Mouse (Mus musculus) liver, embryonic 16.5 days (tissue): ENCODE data around the gene Pawr. TPM values are rescaled to one million over a fixed set of nuclear protein-coding genes. Genes with fewer than 3 reads are reported as not detected.

Source experiments
- ATAC-seq: fragments of 200-750 bp; cut with Nextera tagmentation; 2 replicates; pipeline ENCODE4 v1.8.0; 2017; ENCODE audit warnings: low read depth, mild to moderate bottlenecking, moderate number of reproducible peaks, moderate library complexity
- H3K27ac ChIP-seq: fragments of 300-500 bp; sonication (generic); 2 replicates; pipeline ENCODE4 v1.5.1; 2014; ENCODE audit warnings: mild to moderate bottlenecking, low read length
- H3K27me3 ChIP-seq: fragments of 300-500 bp; sonication (generic); 2 replicates; pipeline ENCODE4 v1.6.1; 2014; ENCODE audit warnings: low read depth, low read length, mixed read lengths; ENCODE audit not compliant: control insufficient read depth, insufficient read depth
- H3K36me3 ChIP-seq: fragments of 300-500 bp; sonication (generic); 2 replicates; pipeline ENCODE4 v1.6.1; 2014; ENCODE audit warnings: mild to moderate bottlenecking; ENCODE audit not compliant: control insufficient read depth, insufficient read depth
- H3K4me1 ChIP-seq: fragments of 300-500 bp; sonication (generic); 2 replicates; pipeline ENCODE4 v1.6.1; 2014; ENCODE audit warnings: low read depth, low read length, mixed read lengths; ENCODE audit not compliant: control insufficient read depth
- H3K4me2 ChIP-seq: fragments of 300-500 bp; sonication (generic); 2 replicates; pipeline ENCODE4 v1.6.1; 2014; ENCODE audit warnings: low read depth, low read length, mixed read lengths
- H3K4me3 ChIP-seq: fragments of 300-500 bp; sonication (generic); 2 replicates; pipeline ENCODE4 v1.5.1; 2014; ENCODE audit warnings: low read depth, mild to moderate bottlenecking, low read length
- H3K9ac ChIP-seq: fragments of 300-500 bp; sonication (generic); 2 replicates; pipeline ENCODE4 v1.6.1; 2014; ENCODE audit warnings: low read depth, low read length
- H3K9me3 ChIP-seq: fragments of 300-500 bp; sonication (generic); replicated peaks from 2 replicates; pipeline ENCODE4 v1.6.1; 2016; ENCODE audit warnings: low read length; ENCODE audit not compliant: control insufficient read depth
- WGBS: fragments of 180-500 bp; shearing (Covaris S2); extraction: QIAGEN DNeasy Blood & Tissue Kit; methylation state at CpG from one replicate; pipeline ENCODE4 v1.1.7; 2014; ENCODE audit not compliant: insufficient replicate concordance; 5-methylcytosine and 5-hydroxymethylcytosine counted together
- polyA plus RNA-seq: library from polyadenylated mRNA; unstranded; fragments of >200 nt; fragmentation: Nextera tagmentation; extraction: Ambion mirVana; gene quantifications from 2 replicates; pipeline ENCODE4 v1.2.1, GENCODE M21; 2015

The Pawr gene
- polyA plus RNA-seq, 1 experiment from 2014 or later: 3.7 TPM

GRCm38 (mm10) chr10:108372858-108373257 is 40.9 kb downstream of the Pawr start:
- 70% methylated on average over 5 of the region's 5 CpGs for WGBS
- H3K4me1 ChIP-seq: no peaks in the 10 kb centered on the region
- H3K27ac ChIP-seq: no peak overlapping the region
- H3K9me3 ChIP-seq: no peaks in the 10 kb centered on the region
- H3K4me2 ChIP-seq: no peak overlapping the region
- H3K9ac ChIP-seq: no peak overlapping the region
- H3K27me3 ChIP-seq: no peaks in the 10 kb centered on the region
- no peak for ATAC-seq
- H3K36me3 ChIP-seq: no peaks in the 10 kb centered on the region
- no peak overlapping the region for H3K4me3 ChIP-seq

DNA sequence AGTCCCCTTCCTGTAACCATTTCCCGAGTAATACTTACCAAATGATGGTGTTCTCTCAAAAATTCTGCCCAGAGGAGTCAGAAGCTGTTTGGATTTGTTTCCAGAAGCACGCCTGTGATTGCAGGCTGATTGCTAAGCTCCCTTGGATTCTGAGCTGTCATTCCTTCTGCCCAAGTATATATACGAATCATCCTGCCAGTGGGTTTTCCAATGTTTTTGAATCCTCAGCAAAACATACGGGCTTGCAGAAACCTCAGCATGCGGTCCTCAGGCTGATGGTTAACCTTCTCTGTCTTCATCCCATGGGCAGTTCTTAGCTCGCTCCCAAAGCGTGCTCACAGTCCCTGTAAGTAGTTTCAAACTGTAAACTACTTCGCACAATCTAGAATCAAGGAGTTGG is 43.9 kb downstream of the Pawr start:
- ATAC-seq: no peak
- Histone ChIP-seq H3K9ac (no peak overlapping the region), H3K36me3 (no peaks in the 10 kb centered on the region), H3K27me3 (no peaks in the 10 kb centered on the region), H3K4me3 (no peak overlapping the region), H3K4me1 (no peaks in the 10 kb centered on the region), H3K27ac (no peak overlapping the region), H3K9me3 (no peaks in the 10 kb centered on the region), H3K4me2 (no peak overlapping the region)
- 71% methylated on average over 8 of the region's 8 CpGs for WGBS

GRCm38 (mm10) chr10:108376366-108376765 is 44.4 kb downstream of the Pawr start:
- Histone ChIP-seq H3K9me3 (no peaks in the 10 kb centered on the region), H3K27me3 (no peaks in the 10 kb centered on the region), H3K4me1 (no peaks in the 10 kb centered on the region), H3K4me2 (no peak overlapping the region), H3K4me3 (no peak overlapping the region), H3K9ac (no peak overlapping the region), H3K27ac (no peak overlapping the region), H3K36me3 (no peaks in the 10 kb centered on the region)
- no peak for ATAC-seq
- 57% methylated on average over 4 of the region's 4 CpGs for WGBS

- Histone ChIP-seq H3K27ac (no peak overlapping the region), H3K36me3 (no peaks in the 10 kb centered on the region), H3K9ac (no peak overlapping the region), H3K4me2 (no peak overlapping the region), H3K4me1 (no peaks in the 10 kb centered on the region), H3K27me3 (no peaks in the 10 kb centered on the region), H3K9me3 (no peaks in the 10 kb centered on the region), H3K4me3 (no peak overlapping the region)
- 62% methylated on average over 7 of the region's 7 CpGs for WGBS
- no peak for ATAC-seq
Measured at GRCm38 (mm10) chr10:108377369-108377768, 45.4 kb downstream of the Pawr start.

DNA sequence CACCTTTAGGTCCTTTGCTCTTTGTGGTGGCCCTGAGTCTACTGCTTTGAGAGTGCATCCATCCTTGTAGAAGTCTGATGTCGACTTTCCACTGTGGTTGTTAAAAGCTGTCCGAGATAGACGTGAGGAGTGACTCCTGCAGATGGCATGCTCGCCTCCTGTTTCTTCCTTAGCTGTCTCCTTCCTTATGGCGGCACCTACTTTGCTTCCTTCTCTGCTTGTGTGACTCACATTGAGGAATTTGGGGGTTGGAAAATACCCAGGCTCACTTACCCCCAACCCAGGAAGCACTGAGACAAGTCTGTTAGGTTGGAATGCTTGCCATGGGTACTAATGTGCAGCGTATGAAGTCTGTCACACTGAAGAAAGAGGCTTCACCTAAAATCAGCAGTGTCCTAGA is 46.1 kb downstream of the Pawr start:
- H3K4me3 ChIP-seq: no peak overlapping the region
- H3K27me3 ChIP-seq: no peaks in the 10 kb centered on the region
- no peaks in the 10 kb centered on the region for H3K36me3 ChIP-seq
- no peak for ATAC-seq
- no peaks in the 10 kb centered on the region for H3K4me1 ChIP-seq
- 72% methylated on average over 6 of the region's 6 CpGs for WGBS
- no peak overlapping the region for H3K27ac ChIP-seq
- no peak overlapping the region for H3K4me2 ChIP-seq
- H3K9ac ChIP-seq: no peak overlapping the region
- no peaks in the 10 kb centered on the region for H3K9me3 ChIP-seq

- H3K9me3 ChIP-seq: no peaks in the 10 kb centered on the region
- no peaks in the 10 kb centered on the region for H3K36me3 ChIP-seq
- no peak overlapping the region for H3K4me3 ChIP-seq
- H3K4me2 ChIP-seq: no peak overlapping the region
- no peak overlapping the region for H3K9ac ChIP-seq
- H3K27me3 ChIP-seq: no peaks in the 10 kb centered on the region
- no peak overlapping the region for H3K27ac ChIP-seq
- H3K4me1 ChIP-seq: no peaks in the 10 kb centered on the region
- WGBS: 61% methylated on average over 5 of the region's 5 CpGs
- ATAC-seq: no peak
Measured at GRCm38 (mm10) chr10:108378479-108378878, 46.6 kb downstream of the Pawr start.

DNA sequence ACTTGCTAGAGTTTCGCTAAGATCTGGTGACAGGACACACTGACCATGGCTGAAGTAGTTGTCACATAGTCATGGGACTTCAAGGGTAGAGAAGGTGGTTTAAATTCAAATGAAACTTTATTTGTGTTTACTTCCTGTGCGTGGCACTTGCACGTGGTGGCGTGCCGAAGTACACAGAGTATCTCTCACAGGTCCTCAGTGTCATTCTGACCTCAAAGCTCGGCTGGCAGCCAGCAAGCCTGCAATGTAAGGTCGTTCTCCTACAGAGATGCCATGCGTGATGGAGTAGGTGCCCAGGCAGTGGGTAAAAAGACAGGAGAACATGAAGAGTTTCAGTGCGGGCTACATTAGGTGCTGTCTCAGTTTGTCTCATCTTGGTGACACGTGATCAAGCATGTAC is 48.8 kb downstream of the Pawr start:
- H3K9me3 ChIP-seq: no peaks in the 10 kb centered on the region
- no peaks in the 10 kb centered on the region for H3K27me3 ChIP-seq
- no peak overlapping the region for H3K9ac ChIP-seq
- no peak overlapping the region for H3K4me2 ChIP-seq
- H3K4me3 ChIP-seq: no peak overlapping the region
- WGBS: 68% methylated on average over 10 of the region's 10 CpGs
- H3K27ac ChIP-seq: no peak overlapping the region
- H3K4me1 ChIP-seq: no peaks in the 10 kb centered on the region
- no peak for ATAC-seq
- no peaks in the 10 kb centered on the region for H3K36me3 ChIP-seq

DNA sequence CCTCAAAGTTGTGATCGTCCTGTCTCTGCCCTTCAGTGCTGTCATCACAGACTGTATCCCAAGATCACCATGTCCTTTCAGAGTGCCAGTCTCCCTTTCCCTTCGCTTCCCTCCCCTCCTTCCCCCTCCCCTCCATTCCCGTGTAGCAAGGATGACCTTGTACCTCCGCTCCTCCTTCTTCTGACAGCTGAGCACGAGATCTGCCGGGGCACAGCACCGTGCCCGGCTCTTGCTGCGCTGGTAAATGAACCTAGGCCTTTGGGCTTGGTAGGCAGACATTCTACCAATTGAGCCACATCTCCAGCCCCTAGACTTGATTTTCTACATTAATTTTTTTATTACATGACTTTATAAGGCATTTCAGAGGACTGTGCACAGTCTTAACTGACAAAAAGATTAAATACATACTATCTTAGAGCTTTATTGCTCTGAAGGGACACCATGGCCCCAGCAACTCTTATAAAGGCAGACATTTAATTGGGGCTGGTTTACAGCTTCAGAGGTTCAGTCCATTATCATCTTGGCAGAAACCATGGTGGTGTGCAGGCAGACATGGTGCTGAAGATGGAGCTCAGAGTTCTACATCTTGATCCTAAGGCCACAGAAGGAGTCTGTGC is 52.3 kb downstream of the Pawr start:
- no peak for ATAC-seq
- Histone ChIP-seq H3K4me1 (no peaks in the 10 kb centered on the region), H3K36me3 (no peaks in the 10 kb centered on the region), H3K27ac (no peak overlapping the region), H3K4me2 (no peak overlapping the region), H3K4me3 (no peak overlapping the region), H3K9ac (no peak overlapping the region), H3K27me3 (no peaks in the 10 kb centered on the region), H3K9me3 (no peaks in the 10 kb centered on the region)
- 77% methylated on average over 9 of the region's 9 CpGs for WGBS

- Histone ChIP-seq H3K36me3 (no peaks in the 10 kb centered on the region), H3K27ac (peak overlapping the region; percentile 14; the same call in 1 of the 2 replicates), H3K4me2 (no peak overlapping the region), H3K9me3 (no peaks in the 10 kb centered on the region), H3K27me3 (no peaks in the 10 kb centered on the region), H3K4me1 (no peaks in the 10 kb centered on the region), H3K4me3 (no peak overlapping the region), H3K9ac (no peak overlapping the region)
- WGBS: 64% methylated on average over 5 of the region's 5 CpGs
- ATAC-seq: peak; percentile 54; the same call in 1 of the 2 replicates
Measured at GRCm38 (mm10) chr10:108385480-108385955, 53.6 kb downstream of the Pawr start.
